Mouse (Mus musculus) CD4-positive, CD25-positive, alpha-beta regulatory T cell, adult 2 months (primary cell): ENCODE data around the gene Efemp1.

ENCODE experiments used
- DNase-seq: peaks from one replicate; pipeline ENCODE4 v3.0.0-alpha.2; 2012; ENCODE audit warnings: low read depth, low spot score

Gene Efemp1

DNA sequence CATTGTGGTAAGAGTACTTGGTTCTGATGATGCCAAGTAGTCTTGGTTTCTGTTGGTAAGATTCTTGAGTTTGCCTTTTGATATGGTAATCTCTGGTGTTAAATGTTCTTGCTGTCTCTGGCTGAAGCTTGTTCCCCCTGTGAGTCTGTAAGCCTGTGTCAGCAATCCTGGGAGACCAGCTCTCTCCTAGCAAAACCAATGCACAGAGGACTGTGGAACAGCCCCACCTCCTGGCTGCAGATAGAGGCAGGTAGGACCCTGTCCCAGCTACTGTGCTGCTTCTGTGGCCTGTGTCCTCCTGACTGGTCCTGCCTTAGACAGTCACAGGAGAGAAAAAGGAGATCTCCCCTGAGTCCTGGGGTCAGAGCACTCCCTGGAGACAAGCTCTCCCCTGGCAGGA lies 81.4 kb downstream of the Efemp1 start:
- no peak for DNase-seq

DNA sequence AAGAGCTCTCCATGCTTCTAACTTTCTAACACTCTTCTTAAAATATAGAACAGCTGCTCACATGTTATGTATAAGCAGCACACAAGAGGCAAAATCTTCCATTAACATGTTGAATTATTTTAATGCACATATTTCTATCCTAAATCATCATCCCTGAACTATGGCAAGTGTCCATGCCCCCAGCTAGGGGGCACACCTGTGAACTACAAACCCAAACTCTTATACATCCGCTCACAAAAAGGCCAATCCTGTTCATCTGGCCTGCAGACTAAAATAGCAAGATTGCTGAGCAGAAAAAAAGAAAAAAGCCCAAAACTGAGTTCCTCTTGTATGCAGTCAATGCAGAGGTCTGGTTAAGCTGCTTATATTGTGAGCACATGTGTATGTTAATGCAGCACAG lies 86.6 kb downstream of the Efemp1 start:
- no peak for DNase-seq

DNA sequence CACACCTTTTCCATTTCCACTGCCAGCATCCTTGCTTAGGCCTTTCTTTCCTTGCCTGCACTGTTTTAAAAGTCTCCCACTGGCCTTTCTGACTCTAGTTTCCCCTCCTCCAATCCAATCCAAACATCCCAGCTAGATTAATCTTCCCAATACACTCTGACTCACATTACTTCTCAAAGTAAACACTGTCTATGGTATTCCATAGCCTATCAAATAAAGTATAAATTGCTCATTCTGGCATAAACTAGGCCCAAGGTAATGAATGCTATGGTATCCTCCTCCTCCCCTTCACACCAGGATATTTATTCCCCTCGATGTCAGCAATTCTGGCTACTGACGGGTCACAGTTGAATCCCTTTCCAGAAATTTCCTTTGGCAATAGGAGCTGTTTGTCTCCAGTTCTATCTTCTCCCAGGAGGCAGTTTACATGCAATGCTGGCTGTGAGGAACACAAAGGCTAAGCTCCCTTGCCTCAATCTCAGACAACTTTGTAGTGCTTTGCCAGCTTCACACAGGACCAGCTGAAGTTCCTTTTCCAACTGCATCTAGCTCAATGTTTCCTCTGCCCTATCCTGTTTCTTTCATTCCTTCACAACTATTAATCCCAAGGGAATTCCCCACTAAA lies 98.7 kb downstream of the Efemp1 start:
- no peak for DNase-seq

DNA sequence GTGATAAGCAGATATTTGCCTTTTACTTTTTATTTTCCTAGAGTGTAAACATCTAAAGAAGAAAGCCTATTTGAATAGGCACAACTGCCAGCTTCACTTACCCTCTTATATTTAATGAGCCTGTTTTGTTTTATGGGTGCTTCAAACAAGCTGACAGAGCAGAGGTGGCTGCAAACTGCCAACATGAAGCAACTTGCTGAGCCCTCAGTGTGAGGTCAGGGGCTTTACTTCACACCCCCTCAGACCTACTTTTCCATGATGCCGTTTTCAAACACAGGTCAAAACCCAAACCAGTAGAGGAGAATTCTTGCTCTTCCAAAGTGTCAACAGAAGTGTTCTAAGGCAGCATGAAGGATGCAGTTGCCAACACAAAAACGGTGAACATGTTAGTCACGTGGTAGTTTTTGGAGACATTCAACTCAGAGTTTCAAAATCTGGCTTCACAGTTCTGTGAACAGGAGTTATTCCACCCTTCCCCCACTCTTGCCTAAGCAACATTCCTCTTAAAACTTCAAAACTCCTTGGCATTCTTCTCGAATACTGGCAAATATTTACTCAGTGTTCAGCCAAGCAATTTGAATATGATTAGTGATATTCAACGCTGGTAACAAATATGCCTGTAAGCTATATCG lies 101.8 kb downstream of the Efemp1 start:
- DNase-seq = no peak

DNA sequence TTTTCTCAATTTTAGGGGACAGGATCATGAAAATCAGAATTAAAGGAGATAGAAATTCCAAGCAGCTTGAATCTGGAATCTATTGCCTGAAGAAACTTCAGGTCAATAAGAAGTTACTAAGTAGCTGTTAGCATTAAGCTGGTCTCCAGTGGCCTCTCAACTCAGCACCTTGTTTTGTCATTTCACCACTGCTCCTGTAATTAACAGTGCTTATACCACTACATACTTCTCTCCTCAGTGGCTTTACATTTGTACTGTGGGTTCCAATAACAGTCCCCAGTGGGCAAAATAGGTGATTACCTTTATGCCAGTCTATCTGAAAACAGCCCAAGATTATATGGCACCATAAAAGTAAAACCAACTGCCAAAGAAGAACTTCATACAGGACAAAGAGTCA lies 102.3 kb downstream of the Efemp1 start:
- DNase-seq = no peak

DNA sequence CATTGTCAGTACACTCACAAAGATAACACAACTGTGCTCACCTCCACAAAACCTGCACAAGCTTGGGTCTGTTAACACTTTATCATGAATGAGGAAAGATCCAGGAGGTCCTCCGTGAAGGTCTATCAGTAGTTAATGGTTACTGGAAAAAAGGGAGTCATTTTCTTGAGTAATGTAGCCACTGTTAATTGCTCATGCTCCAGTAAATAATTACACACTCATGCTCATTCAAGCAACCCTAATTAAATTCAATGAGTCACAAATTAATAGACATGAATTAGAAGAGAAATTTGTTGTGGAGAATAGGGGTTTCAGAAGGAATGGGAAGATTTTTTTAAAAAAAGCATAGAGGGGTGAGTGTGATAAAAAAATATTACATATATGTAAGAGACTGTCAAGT lies 108.4 kb downstream of the Efemp1 start:
- no peak for DNase-seq
